Mouse (Mus musculus): ENCODE data around the gene Adcy7. TPM values are rescaled to one million over a fixed set of nuclear protein-coding genes. Genes with fewer than 3 reads are reported as not detected.

The Adcy7 gene
- total RNA-seq, 2 experiments from 2014 or later, result 5.7 to 11.4 TPM

Other genes starting within 250 kb of the Adcy7 start
- gene Cnep1r1, start 153.6 kb upstream of the Adcy7 start, total RNA-seq (2021), result 10 to 100 TPM; 33.3 to 35.7 TPM
- gene Heatr3, start 134.5 kb upstream of the Adcy7 start, total RNA-seq (2021), result 10 to 100 TPM; 29.5 to 36.5 TPM
- gene Tent4b, start 73.2 kb upstream of the Adcy7 start, total RNA-seq (2021), result 10 to 100 TPM; 30.2 to 31.4 TPM
- gene Brd7, start 89.8 kb downstream of the Adcy7 start, total RNA-seq (2021), result 10 to 100 TPM; 56.0 to 67.1 TPM
- 10 to 100 TPM; 29.0 to 33.1 TPM for gene Nkd1, start 249.0 kb downstream of the Adcy7 start, total RNA-seq (2021)